Mouse (Mus musculus) heart, postnatal 10 days (tissue): Measurements from ENCODE around the gene Usp32. TPM values are rescaled to one million over a fixed set of nuclear protein-coding genes. Genes with fewer than 3 reads are reported as not detected.

ENCODE experiments used
- DNase-seq, 2 experiments: peaks; one replicate each; pipeline ENCODE4 v3.0.0; 2021
- intact Hi-C: fragments of 180-260 bp; cut with DNase I; formaldehyde crosslinking; loops from one replicate; pipeline ENCODE4 v1.15.1; 2025
- total RNA-seq, 2 experiments: library from RNA; stranded (reverse); gene quantifications; 2 replicates each; pipeline ENCODE4 v1.2.3; 2021

The Usp32 gene
- total RNA-seq, 2 experiments from 2014 or later: 22.7 to 23.1 TPM

- no peak for DNase-seq
- intact Hi-C loops: loop anchor here (2.0 kb wide), 1 partner anchor 21 kb away; no protein-coding TSS in a partner anchor
These were observed 182.2 kb downstream of the Usp32 start, which contains the start of gene Car4 for GRCm38 (mm10) chr11:84957591-84958270. Gene Car4 (plus strand): TSS chr11:84957786.

- no peak for DNase-seq
- intact Hi-C loops: no loop called here
These were observed 182.8 kb downstream of the Usp32 start for GRCm38 (mm10) chr11:84957171-84957570.

GRCm38 (mm10) chr11:84956400-84956799, 183.6 kb downstream of the Usp32 start:
- intact Hi-C loops: no loop called here
- no peak for DNase-seq

DNA sequence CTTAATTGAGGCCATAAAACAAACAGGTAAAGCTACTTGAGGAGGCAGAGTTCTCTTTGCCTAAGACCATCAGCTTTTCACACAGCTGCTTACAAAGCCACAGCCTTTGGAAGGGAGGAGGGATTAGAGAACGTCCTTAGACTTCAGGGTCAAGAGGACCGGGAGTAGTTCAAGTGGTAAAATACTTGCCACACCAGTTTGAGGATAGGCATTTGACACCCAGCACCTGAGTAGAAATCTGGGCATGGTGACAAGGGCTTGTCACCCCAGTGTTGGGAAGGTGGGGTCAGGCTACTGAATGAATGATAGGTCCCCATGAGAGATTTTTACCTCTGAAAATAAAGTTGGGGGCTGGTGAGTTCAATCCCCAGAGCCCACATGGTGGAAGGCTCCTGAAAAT, 187.3 kb downstream of the Usp32 start:
- intact Hi-C loops: no loop called here

DNA sequence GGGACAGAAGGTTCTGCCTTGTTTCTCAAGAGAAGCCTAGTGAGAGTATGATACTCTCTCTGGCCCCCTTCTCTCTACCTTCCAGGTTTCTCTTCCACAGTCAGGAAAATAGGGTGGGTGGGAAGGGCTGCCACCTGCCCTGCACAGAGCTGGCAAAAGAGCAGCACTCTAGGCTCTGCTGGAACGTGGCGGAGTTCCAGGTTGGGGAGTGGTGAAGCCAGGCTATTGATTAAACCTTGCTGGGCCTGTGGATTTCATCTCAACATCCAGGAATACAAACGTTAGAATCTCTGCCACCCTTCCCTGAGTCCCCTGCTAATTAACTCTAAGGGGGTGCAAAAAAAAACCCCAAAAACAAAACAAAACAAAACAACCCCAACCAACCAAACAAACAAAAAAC, 191.4 kb downstream of the Usp32 start:
- no peak for DNase-seq
- intact Hi-C loops: no loop called here

More for the DNA sequence above, 187.3 kb downstream of the Usp32 start:
- DNase-seq: no peak

DNA sequence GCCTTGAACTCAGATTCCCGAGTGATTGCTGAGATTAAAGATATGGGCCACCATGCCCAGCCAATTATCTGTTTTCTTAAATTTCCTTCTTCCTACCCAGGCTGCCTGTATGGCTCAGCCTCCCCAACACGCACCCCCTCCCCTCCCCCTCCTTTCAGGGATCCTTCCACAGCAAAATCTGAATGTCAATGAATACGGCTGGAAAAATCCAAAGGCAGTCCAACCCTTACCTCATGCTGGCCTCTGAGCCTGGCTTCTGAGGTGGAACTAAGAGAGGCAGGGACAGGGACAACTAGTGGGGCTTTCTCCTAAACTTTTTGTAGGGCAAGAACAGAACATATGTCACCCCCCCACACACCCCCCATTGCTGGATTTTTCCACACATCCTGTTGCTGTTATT, 191.8 kb downstream of the Usp32 start:
- no peak for DNase-seq
- intact Hi-C loops: no loop called here

GRCm38 (mm10) chr11:84947206-84947605, 192.8 kb downstream of the Usp32 start:
- intact Hi-C loops: no loop called here
- DNase-seq: no peak

DNA sequence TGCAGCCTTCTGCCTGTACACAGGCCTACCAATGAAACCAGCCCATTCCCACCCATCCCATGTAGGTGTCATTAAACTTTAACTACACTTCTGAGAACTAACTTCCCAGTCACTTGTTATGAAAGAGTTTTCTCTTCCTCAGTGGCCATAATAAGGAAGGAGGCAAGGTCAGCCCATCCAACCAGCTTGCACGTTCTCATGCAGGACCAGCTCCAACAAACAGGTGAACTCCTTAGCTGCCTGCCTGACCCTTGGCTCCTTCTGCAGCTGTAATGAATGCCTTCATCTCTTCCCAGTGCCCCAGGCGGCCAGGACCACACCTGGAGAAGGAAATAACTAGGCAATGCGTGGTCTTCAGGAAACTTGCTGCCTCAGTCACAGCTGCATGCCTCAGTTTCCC, 194.1 kb downstream of the Usp32 start:
- intact Hi-C loops: no loop called here
- DNase-seq: no peak

DNA sequence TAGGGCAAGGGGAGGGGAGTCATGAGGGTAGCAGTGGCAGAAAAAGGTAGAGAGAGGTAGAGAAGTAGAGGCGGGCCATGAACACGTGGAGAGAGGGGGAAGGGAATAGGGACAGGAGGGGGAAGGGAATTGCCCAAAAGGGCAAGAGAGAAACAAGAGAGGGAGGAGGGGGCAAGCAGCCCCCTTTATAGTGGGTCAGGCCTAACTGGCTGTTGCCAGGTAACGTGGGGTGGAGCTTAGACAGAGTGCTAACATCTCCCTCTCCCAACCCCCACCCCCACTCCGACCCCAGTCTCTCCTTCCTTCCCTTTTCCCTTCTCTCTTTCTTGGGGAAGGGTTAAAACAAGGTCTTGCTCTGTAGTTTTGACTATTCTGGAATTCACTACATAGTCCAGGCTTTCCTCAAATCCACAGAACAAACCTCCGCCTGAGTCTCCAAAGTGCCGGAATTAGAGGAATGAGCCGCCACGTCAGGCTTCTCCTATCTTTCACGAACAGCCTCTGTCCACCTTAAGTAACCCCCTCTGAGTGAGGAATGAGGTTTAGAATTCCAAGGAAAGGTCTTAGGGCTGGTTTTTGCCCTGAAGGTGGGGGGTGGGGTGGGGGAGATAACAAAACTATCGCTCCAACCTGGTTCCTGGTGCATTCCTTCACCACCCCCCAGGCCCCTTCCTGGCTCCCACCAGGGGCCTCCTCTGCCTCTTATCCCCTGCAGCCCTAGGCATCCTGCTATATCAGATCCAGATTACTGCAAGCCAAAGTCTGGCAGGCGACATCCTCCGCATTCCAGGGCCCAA, 195.1 kb downstream of the Usp32 start:
- intact Hi-C loops: no loop called here

DNA sequence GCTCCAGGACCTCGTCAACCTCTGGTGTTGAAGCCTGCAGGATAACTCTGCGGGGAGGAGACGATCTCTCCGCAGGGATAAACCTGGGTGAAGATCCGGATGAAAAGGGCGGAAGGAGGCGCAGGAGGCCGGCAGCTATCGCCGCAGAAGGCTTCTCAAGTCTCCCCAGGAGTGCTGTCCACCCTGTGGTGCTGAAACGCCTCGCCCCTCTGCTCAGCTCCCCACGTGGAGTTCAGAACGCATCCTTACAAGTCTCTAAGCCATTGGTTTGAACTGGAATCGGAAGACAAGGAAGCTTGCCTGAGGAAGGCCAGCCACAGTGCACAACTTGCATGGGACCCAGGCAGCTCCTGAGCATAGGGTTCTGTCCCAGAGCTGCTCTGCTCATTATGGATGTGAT, 196.0 kb downstream of the Usp32 start:
- peak; percentile 70 to 78 for DNase-seq
- intact Hi-C loops: no loop called here

More for the DNA sequence above, 195.1 kb downstream of the Usp32 start:
- DNase-seq: no peak

GRCm38 (mm10) chr11:84940140-84940539, 199.8 kb downstream of the Usp32 start:
- DNase-seq: no peak
- intact Hi-C loops: no loop called here

GRCm38 (mm10) chr11:84939508-84940053, 200.4 kb downstream of the Usp32 start:
- intact Hi-C loops: no loop called here
- DNase-seq: peak; percentile 35 to 47

Other genes starting within 250 kb of the Usp32 start
- 1 to 10 TPM; 9.5 TPM for gene Znhit3, start 223.8 kb downstream of the Usp32 start, total RNA-seq
- gene Car4, start 182.4 kb downstream of the Usp32 start, total RNA-seq: 10 to 100 TPM; 46.9 to 55.9 TPM
- gene 1700125H20Rik, start 30.2 kb upstream of the Usp32 start, total RNA-seq: not detected
- 10 to 100 TPM; 28.7 to 29.1 TPM for gene Appbp2, start 95.0 kb upstream of the Usp32 start, total RNA-seq
- gene Ppm1d, start 171.1 kb upstream of the Usp32 start, total RNA-seq: 10 to 100 TPM; 11.3 to 13.2 TPM
- gene Bcas3, start 213.0 kb upstream of the Usp32 start, total RNA-seq: 10 to 100 TPM; 31.9 to 34.6 TPM